Mouse (Mus musculus) spleen, postnatal 36 days (tissue): ENCODE data around the gene Ryr1.
"Not testable (repeated sequence)": the region's sequence is repeated elsewhere in the genome, so short reads cannot be mapped to it uniquely, and the experiment has no call there.

Experiments used
- DNase-seq, 2 experiments: peaks; one replicate each; pipeline ENCODE4 v3.0.0; 2022; ENCODE audit warnings: low spot score in 2 of 2, mixed read lengths in 1 of 2

Gene Ryr1

GRCm38 (mm10) chr7:29146625-29147367, 21.8 kb upstream of the Ryr1 start:
- no peak for DNase-seq

GRCm38 (mm10) chr7:29144006-29144405, 19.0 kb upstream of the Ryr1 start:
- peak in 1 of 2 experiments; percentile 26 for DNase-seq

GRCm38 (mm10) chr7:29141416-29141815, 16.4 kb upstream of the Ryr1 start:
- peak; percentile 47 for DNase-seq

- not testable (repeated sequence) for DNase-seq
Measured at GRCm38 (mm10) chr7:29139237-29139636, 14.3 kb upstream of the Ryr1 start.

GRCm38 (mm10) chr7:29137429-29137828, 12.4 kb upstream of the Ryr1 start:
- DNase-seq, result no peak

- DNase-seq, result peak; percentile 80 to 82
Measured at GRCm38 (mm10) chr7:29134693-29135386, 9.9 kb upstream of the Ryr1 start, which contains the start of gene Rasgrp4. TSS of gene Rasgrp4 (plus strand) at chr7:29134851.

- no peak for DNase-seq
Measured at GRCm38 (mm10) chr7:29134230-29134629, 9.3 kb upstream of the Ryr1 start.

- peak in 1 of 2 experiments; percentile 24 for DNase-seq
Measured at GRCm38 (mm10) chr7:29128725-29129124, 3.7 kb upstream of the Ryr1 start.

- peak; percentile 67 to 72 for DNase-seq
Measured at GRCm38 (mm10) chr7:29126173-29126915, 1.4 kb upstream of the Ryr1 start.

GRCm38 (mm10) chr7:29123531-29124358, 1.2 kb downstream of the Ryr1 start:
- no peak for DNase-seq

GRCm38 (mm10) chr7:29122821-29123220, 2.2 kb downstream of the Ryr1 start:
- DNase-seq, result no peak

- no peak for DNase-seq
Measured at GRCm38 (mm10) chr7:29119526-29119925, 5.5 kb downstream of the Ryr1 start.

GRCm38 (mm10) chr7:29118142-29118851, 6.7 kb downstream of the Ryr1 start:
- DNase-seq, result no peak

- peak in 1 of 2 experiments; percentile 18 for DNase-seq
Measured at GRCm38 (mm10) chr7:29108992-29109955, 15.7 kb downstream of the Ryr1 start.

GRCm38 (mm10) chr7:29101286-29102017, 23.5 kb downstream of the Ryr1 start:
- no peak for DNase-seq

- DNase-seq, result no peak
Measured at GRCm38 (mm10) chr7:29097131-29097530, 27.8 kb downstream of the Ryr1 start.

GRCm38 (mm10) chr7:29088817-29089216, 36.2 kb downstream of the Ryr1 start:
- DNase-seq, result no peak

- no peak for DNase-seq
Measured at GRCm38 (mm10) chr7:29086902-29087301, 38.1 kb downstream of the Ryr1 start.

- DNase-seq, result no peak
Measured at GRCm38 (mm10) chr7:29085981-29086380, 39.0 kb downstream of the Ryr1 start.
